Mouse (Mus musculus) urinary bladder, postnatal 10 days (tissue): ENCODE results near the gene Plpp6.
"Not testable (repeated sequence)": the region's sequence is repeated elsewhere in the genome, so short reads cannot be mapped to it uniquely, and the experiment has no call there.

Source experiments
- DNase-seq: peaks from one replicate; pipeline ENCODE4 v3.0.0; 2022; ENCODE audit warnings: low spot score

Plpp6 gene

GRCm38 (mm10) chr19:28982617-28983016 is 18.9 kb downstream of the Plpp6 start:
- DNase-seq = no peak

GRCm38 (mm10) chr19:28989515-28989914 is 25.8 kb downstream of the Plpp6 start:
- no peak for DNase-seq

- DNase-seq = peak; percentile 96
Measured at GRCm38 (mm10) chr19:28990194-28990589, 26.4 kb downstream of the Plpp6 start, which contains the start of gene Cdc37l1. TSS of gene Cdc37l1 (plus strand) at chr19:28990352.

GRCm38 (mm10) chr19:28990590-28991221 is 27.0 kb downstream of the Plpp6 start:
- no peak for DNase-seq

GRCm38 (mm10) chr19:28991391-28991790 is 27.6 kb downstream of the Plpp6 start:
- DNase-seq = no peak

GRCm38 (mm10) chr19:28994870-28995269 is 31.1 kb downstream of the Plpp6 start:
- DNase-seq = no peak

GRCm38 (mm10) chr19:28995366-28995765 is 31.6 kb downstream of the Plpp6 start:
- DNase-seq = no peak

GRCm38 (mm10) chr19:28997976-28998630 is 34.4 kb downstream of the Plpp6 start:
- DNase-seq = no peak

GRCm38 (mm10) chr19:29000321-29000720 is 36.6 kb downstream of the Plpp6 start:
- DNase-seq = not testable (repeated sequence)

GRCm38 (mm10) chr19:29008069-29008706 is 44.4 kb downstream of the Plpp6 start:
- no peak for DNase-seq

- no peak for DNase-seq
Measured at GRCm38 (mm10) chr19:29009046-29009445, 45.3 kb downstream of the Plpp6 start.

- no peak for DNase-seq
Measured at GRCm38 (mm10) chr19:29011355-29011990, 47.7 kb downstream of the Plpp6 start.

- DNase-seq = no peak
Measured at GRCm38 (mm10) chr19:29014466-29015055, 50.8 kb downstream of the Plpp6 start.

GRCm38 (mm10) chr19:29015410-29016203 is 51.9 kb downstream of the Plpp6 start:
- no peak for DNase-seq

- DNase-seq = no peak
Measured at GRCm38 (mm10) chr19:29016204-29016765, 52.5 kb downstream of the Plpp6 start.
